In the genomic region with DNA sequence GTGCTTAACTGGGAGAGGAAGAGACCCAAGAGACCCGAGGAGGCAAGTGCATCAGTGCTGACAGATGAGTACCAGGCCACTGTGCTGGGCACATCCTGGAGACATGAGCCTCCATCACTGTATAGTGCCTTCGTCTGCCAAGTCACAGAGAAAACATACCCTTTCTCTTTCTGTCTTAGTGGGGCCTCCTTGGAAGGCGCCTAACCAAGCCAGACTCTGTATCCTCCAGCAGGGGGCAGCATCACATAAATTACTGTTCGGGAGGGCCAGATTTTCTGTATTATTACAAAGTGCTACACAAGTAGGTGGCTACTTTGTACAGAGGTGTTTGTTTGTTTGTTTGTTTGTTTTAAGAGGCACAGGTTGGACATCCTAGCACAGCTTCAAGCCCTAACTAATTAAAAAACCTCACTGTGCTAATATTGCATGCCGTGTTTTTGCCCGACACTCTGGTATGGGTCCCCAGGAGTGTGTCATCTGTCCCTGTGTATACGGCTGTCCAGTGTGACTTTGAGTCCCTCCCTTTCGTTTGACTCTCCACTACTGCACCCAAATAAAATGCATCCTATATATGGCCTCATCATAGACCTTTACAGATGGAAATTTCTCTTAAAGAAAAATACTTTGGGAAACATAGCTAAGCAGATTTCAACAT, we compare ENCODE assay signal across 8 mouse cellular contexts. TPM values are rescaled to one million over a fixed set of nuclear protein-coding genes. Genes with fewer than 3 reads are reported as not detected.
DNase-seq lines count a peak whose midpoint lies in the region; ATAC-seq and TF ChIP-seq lines count a peak whose summit lies in the region.

No protein-coding gene starts in this region.

- no peak overlapping the region for H3K4me3 ChIP-seq in G1E (ENCODE audit: low read depth, low read length)
- H3K4me3 ChIP-seq in forebrain, embryonic 13.5 days: no peak overlapping the region
- H3K4me3 ChIP-seq in hindbrain, embryonic 13.5 days: no peak overlapping the region

- H3K9ac ChIP-seq in forebrain, embryonic 13.5 days: no peak overlapping the region
- H3K9ac ChIP-seq in hindbrain, embryonic 13.5 days: no peak overlapping the region

- peak; percentile 13 for DNase-seq in G1E (ENCODE audit: low spot score)
- DNase-seq in brain, embryonic 18.5 days (ENCODE audit: low read depth, low spot score): peak; percentile 49
- peak; percentile 73 to 78 for DNase-seq in layer of hippocampus, postnatal 14 days (ENCODE audit: low spot score in 2 of 2)
- DNase-seq in right cerebral cortex, postnatal 14 days: peak; percentile 71
- DNase-seq in urinary bladder, postnatal 36 days (ENCODE audit: low spot score in 2 of 2): peak; percentile 58 to 68

- TF ChIP-seq CTCF in G1E (IDR thresholded peaks at IDR 0.05; ENCODE audit: low read depth, low read length): peak; percentile 63

- 43% methylated on average over 8 of the region's 8 CpGs for WGBS in forebrain, embryonic 13.5 days
- 38% methylated on average over 8 of the region's 8 CpGs for WGBS in hindbrain, embryonic 13.5 days

- no peaks in the 10 kb centered on the region for H3K9me3 ChIP-seq in G1E (replicated peaks)
- no peaks in the 10 kb centered on the region for H3K9me3 ChIP-seq in forebrain, embryonic 13.5 days (replicated peaks)
- H3K9me3 ChIP-seq in hindbrain, embryonic 13.5 days: no peaks in the 10 kb centered on the region

- H3K27me3 ChIP-seq in G1E (ENCODE audit: insufficient read depth, low read length): peaks cover 4% of the 10 kb centered on the region; the same call in 1 of the 2 replicates
- no peaks in the 10 kb centered on the region for H3K27me3 ChIP-seq in forebrain, embryonic 13.5 days
- H3K27me3 ChIP-seq in hindbrain, embryonic 13.5 days: no peaks in the 10 kb centered on the region

- H3K36me3 ChIP-seq in G1E (replicated peaks): peaks cover 16% of the 10 kb centered on the region
- H3K36me3 ChIP-seq in forebrain, embryonic 13.5 days (ENCODE audit: poor library complexity, severe bottlenecking): no peaks in the 10 kb centered on the region
- H3K36me3 ChIP-seq in hindbrain, embryonic 13.5 days: no peaks in the 10 kb centered on the region

- H3K4me1 ChIP-seq in G1E (ENCODE audit: insufficient read depth, low read depth, low read length): peaks cover 38% of the 10 kb centered on the region
- no peaks in the 10 kb centered on the region for H3K4me1 ChIP-seq in forebrain, embryonic 13.5 days
- no peaks in the 10 kb centered on the region for H3K4me1 ChIP-seq in hindbrain, embryonic 13.5 days (replicated peaks)

- peak; percentile 42; the same call in 1 of the 2 replicates for ATAC-seq in G1E (ENCODE audit: extremely low read depth, insufficient number of reproducible peaks, low FRiP score, poor library complexity, severe bottlenecking)
- peak; percentile 91 for ATAC-seq in forebrain, embryonic 13.5 days
- ATAC-seq in hindbrain, embryonic 13.5 days (ENCODE audit: low FRiP score): peak; percentile 86
- peak; percentile 89 for ATAC-seq in megakaryocyte progenitor cell, adult 5-6 weeks (replicated peaks; ENCODE audit: poor library complexity)

- no peak overlapping the region for H3K27ac ChIP-seq in forebrain, embryonic 13.5 days
- H3K27ac ChIP-seq in hindbrain, embryonic 13.5 days: no peak overlapping the region

- H3K4me2 ChIP-seq in forebrain, embryonic 13.5 days: no peak overlapping the region
- H3K4me2 ChIP-seq in hindbrain, embryonic 13.5 days: no peak overlapping the region

RNA-seq across cellular contexts. Expression of gene Lgals8, which starts 9.1 kb away (rescaled TPM):
- 120 and 128 TPM in 2 replicates for total RNA-seq in G1E (2014; fragmentation: Nextera tagmentation)
- 347 and 355 TPM in 2 replicates for total RNA-seq in G1E (2017)
- polyA plus RNA-seq in G1E (2012): 5.3 and 9.5 TPM in 2 replicates
- 8.0 and 10.6 TPM in 2 replicates for polyA plus RNA-seq in forebrain, embryonic 13.5 days (2015; fragmentation: Nextera tagmentation; extraction: Ambion mirVana)
- 16.0 and 20.0 TPM in 2 replicates for polyA plus RNA-seq in hindbrain, embryonic 13.5 days (2015; fragmentation: Nextera tagmentation; extraction: Ambion mirVana)
- total RNA-seq in layer of hippocampus, postnatal 14 days (2021): 10 to 100 TPM; 27.9 to 35.8 TPM
- total RNA-seq in megakaryocyte progenitor cell, adult 5-6 weeks (2015): 22.4 and 25.1 TPM in 2 replicates
- total RNA-seq in megakaryocyte progenitor cell, adult 5-6 weeks (2017): 33.6 and 48.2 TPM in 2 replicates

RNA-seq across cellular contexts. Expression of gene Edaradd, which starts 46.4 kb away (rescaled TPM):
- total RNA-seq in G1E (2014; fragmentation: Nextera tagmentation) (1.9 and 2.0 TPM in 2 replicates), G1E (2017) (0.66 and 0.70 TPM in 2 replicates)
- 0.07 TPM in 2 replicates for polyA plus RNA-seq in G1E (2012)
- 1.0 and 1.3 TPM in 2 replicates for polyA plus RNA-seq in forebrain, embryonic 13.5 days (2015; fragmentation: Nextera tagmentation; extraction: Ambion mirVana)
- polyA plus RNA-seq in hindbrain, embryonic 13.5 days (2015; fragmentation: Nextera tagmentation; extraction: Ambion mirVana): 0.93 and 1.6 TPM in 2 replicates
- under 1 TPM; 0.69 to 0.78 TPM for total RNA-seq in layer of hippocampus, postnatal 14 days (2021)
- 0.15 and 0.49 TPM in 2 replicates for total RNA-seq in megakaryocyte progenitor cell, adult 5-6 weeks (2015)
- 0.27 and 0.42 TPM in 2 replicates for total RNA-seq in megakaryocyte progenitor cell, adult 5-6 weeks (2017)

Comparison
In these comparisons a context has a peak if more than half of its experiments do, and no peak if none do; other contexts are left out.
1. DNase-seq: peak in every context shown above with its lines; median percentile 76 in layer of hippocampus, postnatal 14 days; 71 in right cerebral cortex, postnatal 14 days; 63 in urinary bladder, postnatal 36 days; 49 in brain, embryonic 18.5 days; 13 in G1E.